Comparison of ENCODE assay signal across 21 mouse cellular contexts in genomic region chr16:72830394-72831056, GRCm38 (mm10).
DNase-seq lines count a peak whose midpoint lies in the region; ATAC-seq and TF ChIP-seq lines count a peak whose summit lies in the region.
"Had no signal": no experiment of that assay in that cellular context is flagged by ENCODE, and none has a peak within 500 bp of the region (broad histone marks: within the 10 kb centered on the region; RNA-seq: fewer than 3 reads in every experiment).

No protein-coding gene starts in this region.

- no peak for TF ChIP-seq CTCF in kidney, adult 2 months (conservative IDR thresholded peaks at IDR 0.05; ENCODE audit: insufficient read depth, insufficient read length, low read depth, low read length)
- no peak for TF ChIP-seq CTCF in liver, adult 2 months (IDR thresholded peaks at IDR 0.05; ENCODE audit: low read depth, low read length)

- peaks cover 26% of the 10 kb centered on the region for H3K4me1 ChIP-seq in kidney, embryonic 14.5 days (ENCODE audit: control insufficient read depth, insufficient read depth, low read length)
- H3K4me1 ChIP-seq in kidney, adult 2 months (ENCODE audit: control insufficient read depth, insufficient read depth, low read length) = no peaks in the 10 kb centered on the region
- H3K4me1 ChIP-seq in liver, adult 2 months (ENCODE audit: control insufficient read depth, insufficient read depth, low read length) = peaks cover 2% of the 10 kb centered on the region; the same call in 1 of the 2 replicates
- no peaks in the 10 kb centered on the region for H3K4me1 ChIP-seq in liver, embryonic 16.5 days (ENCODE audit: control insufficient read depth, low read depth, low read length)
- H3K4me1 ChIP-seq: hindbrain, embryonic 15.5 days; megakaryocyte, embryonic 14.5 days had no signal

- no peak for TF ChIP-seq POLR2A in kidney, adult 2 months (IDR thresholded peaks at IDR 0.05; ENCODE audit: low read depth, low read length)
- no peak for TF ChIP-seq POLR2A in liver, adult 2 months (IDR thresholded peaks at IDR 0.05; ENCODE audit: extremely low read depth, insufficient read depth, low read length)

- no peaks in the 10 kb centered on the region for H3K9me3 ChIP-seq in kidney, embryonic 14.5 days (ENCODE audit: control insufficient read depth, low read length)
- H3K9me3 ChIP-seq in liver, embryonic 16.5 days (replicated peaks; ENCODE audit: control insufficient read depth, low read length) = no peaks in the 10 kb centered on the region
- H3K9me3 ChIP-seq: hindbrain, embryonic 15.5 days; limb, embryonic 12.5 days; lung, embryonic 15.5 days; megakaryocyte, embryonic 14.5 days; midbrain, embryonic 13.5 days had no signal

- no peaks in the 10 kb centered on the region for H3K79me2 ChIP-seq in liver, adult 2 months (ENCODE audit: control insufficient read depth, insufficient read depth, low read length)

- intact Hi-C loops in heart, postnatal 25 days (cut with DNase I) = no loop called here

- H3K9ac ChIP-seq in kidney, embryonic 14.5 days (ENCODE audit: low read depth, low read length) = no peak overlapping the region
- no peak overlapping the region for H3K9ac ChIP-seq in liver, adult 2 months (ENCODE audit: low read depth, low read length)
- H3K9ac ChIP-seq in liver, embryonic 16.5 days (ENCODE audit: low read depth, low read length) = no peak overlapping the region
- H3K9ac ChIP-seq: hindbrain, embryonic 15.5 days; limb, embryonic 12.5 days; lung, embryonic 15.5 days; midbrain, embryonic 13.5 days had no signal

- WGBS in kidney, embryonic 14.5 days = 12% methylated on average over 5 of the region's 5 CpGs
- 36% methylated on average over 5 of the region's 5 CpGs for WGBS in kidney, adult 2 months
- WGBS in liver, adult 2 months = 22% methylated on average over 5 of the region's 5 CpGs
- WGBS in liver, embryonic 16.5 days (ENCODE audit: insufficient replicate concordance) = 43% methylated on average over 5 of the region's 5 CpGs

- H3K27me3 ChIP-seq in kidney, embryonic 14.5 days (ENCODE audit: control insufficient read depth, insufficient read depth, low read length) = no peaks in the 10 kb centered on the region
- no peaks in the 10 kb centered on the region for H3K27me3 ChIP-seq in kidney, adult 2 months (replicated peaks; ENCODE audit: control insufficient read depth, insufficient read depth, low read length)
- H3K27me3 ChIP-seq in liver, adult 2 months (ENCODE audit: control insufficient read depth, insufficient read depth, low read length) = no peaks in the 10 kb centered on the region
- H3K27me3 ChIP-seq in liver, embryonic 16.5 days (ENCODE audit: control insufficient read depth, insufficient read depth, low read depth, low read length) = no peaks in the 10 kb centered on the region
- H3K27me3 ChIP-seq: hindbrain, embryonic 15.5 days; limb, embryonic 12.5 days; lung, embryonic 15.5 days; megakaryocyte, embryonic 14.5 days; midbrain, embryonic 13.5 days had no signal

- no peak overlapping the region for H3K4me3 ChIP-seq in kidney, embryonic 14.5 days (ENCODE audit: low read length)
- no peak overlapping the region for H3K4me3 ChIP-seq in kidney, adult 2 months (ENCODE audit: insufficient read depth, low read depth, low read length)
- no peak overlapping the region for H3K4me3 ChIP-seq in liver, adult 2 months (ENCODE audit: insufficient read depth, low read depth, low read length)
- H3K4me3 ChIP-seq in liver, embryonic 16.5 days (ENCODE audit: low read depth, low read length) = no peak overlapping the region
- H3K4me3 ChIP-seq: hindbrain, embryonic 15.5 days; limb, embryonic 12.5 days; lung, embryonic 15.5 days; megakaryocyte, embryonic 14.5 days; midbrain, embryonic 13.5 days had no signal

- H3K36me3 ChIP-seq in kidney, embryonic 14.5 days (ENCODE audit: control insufficient read depth, insufficient read depth, low read length) = no peaks in the 10 kb centered on the region
- no peaks in the 10 kb centered on the region for H3K36me3 ChIP-seq in kidney, adult 2 months (ENCODE audit: control insufficient read depth, insufficient read depth, low read length)
- H3K36me3 ChIP-seq in liver, adult 2 months (ENCODE audit: control insufficient read depth, insufficient read depth, low read length) = no peaks in the 10 kb centered on the region
- H3K36me3 ChIP-seq in liver, embryonic 16.5 days (ENCODE audit: control insufficient read depth, insufficient read depth) = no peaks in the 10 kb centered on the region
- H3K36me3 ChIP-seq: hindbrain, embryonic 15.5 days; limb, embryonic 12.5 days; lung, embryonic 15.5 days; midbrain, embryonic 13.5 days had no signal

- peak; percentile 80 for ATAC-seq in kidney, embryonic 14.5 days (ENCODE audit: low FRiP score, low TSS enrichment)
- ATAC-seq in liver, embryonic 16.5 days (ENCODE audit: low read depth) = peak; percentile 89
- ATAC-seq: forebrain, embryonic 14.5 days; midbrain, embryonic 13.5 days had no signal

- H3K4me2 ChIP-seq in kidney, embryonic 14.5 days (replicated peaks; ENCODE audit: low read depth, low read length) = no peak overlapping the region
- H3K4me2 ChIP-seq in liver, embryonic 16.5 days (ENCODE audit: low read depth, low read length) = no peak overlapping the region
- H3K4me2 ChIP-seq: hindbrain, embryonic 15.5 days; limb, embryonic 12.5 days; lung, embryonic 15.5 days; midbrain, embryonic 13.5 days had no signal

- peak overlapping the region; percentile 7; the same call in 1 of the 2 replicates for H3K27ac ChIP-seq in kidney, embryonic 14.5 days (ENCODE audit: low read depth, low read length)
- no peak overlapping the region for H3K27ac ChIP-seq in kidney, adult 2 months (ENCODE audit: insufficient read depth, low read depth, low read length)
- no peak overlapping the region for H3K27ac ChIP-seq in liver, adult 2 months (replicated peaks; ENCODE audit: insufficient read depth, low read depth, low read length)
- peak overlapping the region; percentile 2; the same call in 1 of the 2 replicates for H3K27ac ChIP-seq in liver, embryonic 16.5 days (ENCODE audit: low read length)
- H3K27ac ChIP-seq: hindbrain, embryonic 15.5 days; limb, embryonic 12.5 days; lung, embryonic 15.5 days; midbrain, embryonic 13.5 days had no signal

- DNase-seq in kidney, adult 2 months = no peak
- peak; percentile 50 for DNase-seq in embryo, embryonic 10.5 days (ENCODE audit: low spot score)
- DNase-seq in liver, adult 2 months (ENCODE audit: extremely low read depth, low read depth, low spot score) = peak; percentile 88
- no peak for DNase-seq in heart, postnatal 25 days (ENCODE audit: low spot score)
- no peak for DNase-seq in Muller cell, postnatal 12 days (ENCODE audit: inconsistent ontology term)
- no peak for DNase-seq in layer of hippocampus, adult 8-10 months (ENCODE audit: low spot score in 2 of 2)
- DNase-seq: adrenal gland, postnatal 25 days; cerebellum, adult 9-10 months; kidney, adult 9 months; lung, postnatal 36 days; right cerebral cortex, postnatal 25 days; spleen, adult 18-20 months; thymus, postnatal 25 days had no signal

Comparison
In these comparisons a context has a peak if more than half of its experiments do, and no peak if none do; other contexts are left out.
1. H3K27ac ChIP-seq: peak in kidney, embryonic 14.5 days (single experiment) and liver, embryonic 16.5 days (single experiment); none in kidney, adult 2 months (single experiment) and liver, adult 2 months (single experiment).
2. DNase-seq: peak in embryo, embryonic 10.5 days (single experiment) and liver, adult 2 months (single experiment); none in kidney, adult 2 months (single experiment), heart, postnatal 25 days (single experiment), Muller cell, postnatal 12 days (single experiment) and layer of hippocampus, adult 8-10 months (0 of 2).